Mouse (Mus musculus) forebrain, embryonic 16.5 days (tissue): ENCODE data around the gene Lhx1. TPM values are rescaled to one million over a fixed set of nuclear protein-coding genes. Genes with fewer than 3 reads are reported as not detected.

Source experiments
- ATAC-seq: fragments of 200-750 bp; cut with Nextera tagmentation; 2 replicates; pipeline ENCODE4 v1.8.0; 2017; ENCODE audit warnings: mild to moderate bottlenecking, moderate library complexity
- H3K27ac ChIP-seq: fragments of 300-500 bp; sonication (generic); 2 replicates; pipeline ENCODE4 v1.5.1; 2014; ENCODE audit warnings: low read length, control low read depth
- H3K27me3 ChIP-seq: fragments of 300-500 bp; sonication (generic); replicated peaks from 2 replicates; pipeline ENCODE4 v1.6.1; 2014; ENCODE audit warnings: low read length; ENCODE audit not compliant: control insufficient read depth, insufficient read depth
- H3K36me3 ChIP-seq: fragments of 300-500 bp; sonication (generic); 2 replicates; pipeline ENCODE4 v1.6.1; 2014; ENCODE audit not compliant: control insufficient read depth, insufficient read depth
- H3K4me1 ChIP-seq: fragments of 300-500 bp; sonication (generic); replicated peaks from 2 replicates; pipeline ENCODE4 v1.6.1; 2014; ENCODE audit warnings: low read length; ENCODE audit not compliant: control insufficient read depth, insufficient read depth
- H3K4me2 ChIP-seq: fragments of 300-500 bp; sonication (generic); 2 replicates; pipeline ENCODE4 v1.6.1; 2014; ENCODE audit warnings: mild to moderate bottlenecking, low read length, control low read depth
- H3K4me3 ChIP-seq: fragments of 300-500 bp; sonication (generic); replicated peaks from 2 replicates; pipeline ENCODE4 v1.5.1; 2014; ENCODE audit warnings: mild to moderate bottlenecking, low read length, control low read depth
- H3K9ac ChIP-seq: fragments of 300-500 bp; sonication (generic); replicated peaks from 2 replicates; pipeline ENCODE4 v1.6.1; 2014; ENCODE audit warnings: low read depth, low read length, control low read depth
- H3K9me3 ChIP-seq: fragments of 300-500 bp; sonication (generic); 2 replicates; pipeline ENCODE4 v1.6.1; 2016; ENCODE audit warnings: low read length; ENCODE audit not compliant: control insufficient read depth
- WGBS: fragments of 180-500 bp; shearing (Covaris S2); extraction: QIAGEN DNeasy Blood & Tissue Kit; methylation state at CpG from one replicate; pipeline ENCODE4 v1.1.7; 2014; 5-methylcytosine and 5-hydroxymethylcytosine counted together
- polyA plus RNA-seq: library from polyadenylated mRNA; unstranded; fragments of >200 nt; fragmentation: Nextera tagmentation; extraction: Ambion mirVana; gene quantifications from 2 replicates; pipeline ENCODE4 v1.2.1, GENCODE M21; 2015

Lhx1 gene
- polyA plus RNA-seq, result 2.7 and 3.0 TPM in 2 replicates

DNA sequence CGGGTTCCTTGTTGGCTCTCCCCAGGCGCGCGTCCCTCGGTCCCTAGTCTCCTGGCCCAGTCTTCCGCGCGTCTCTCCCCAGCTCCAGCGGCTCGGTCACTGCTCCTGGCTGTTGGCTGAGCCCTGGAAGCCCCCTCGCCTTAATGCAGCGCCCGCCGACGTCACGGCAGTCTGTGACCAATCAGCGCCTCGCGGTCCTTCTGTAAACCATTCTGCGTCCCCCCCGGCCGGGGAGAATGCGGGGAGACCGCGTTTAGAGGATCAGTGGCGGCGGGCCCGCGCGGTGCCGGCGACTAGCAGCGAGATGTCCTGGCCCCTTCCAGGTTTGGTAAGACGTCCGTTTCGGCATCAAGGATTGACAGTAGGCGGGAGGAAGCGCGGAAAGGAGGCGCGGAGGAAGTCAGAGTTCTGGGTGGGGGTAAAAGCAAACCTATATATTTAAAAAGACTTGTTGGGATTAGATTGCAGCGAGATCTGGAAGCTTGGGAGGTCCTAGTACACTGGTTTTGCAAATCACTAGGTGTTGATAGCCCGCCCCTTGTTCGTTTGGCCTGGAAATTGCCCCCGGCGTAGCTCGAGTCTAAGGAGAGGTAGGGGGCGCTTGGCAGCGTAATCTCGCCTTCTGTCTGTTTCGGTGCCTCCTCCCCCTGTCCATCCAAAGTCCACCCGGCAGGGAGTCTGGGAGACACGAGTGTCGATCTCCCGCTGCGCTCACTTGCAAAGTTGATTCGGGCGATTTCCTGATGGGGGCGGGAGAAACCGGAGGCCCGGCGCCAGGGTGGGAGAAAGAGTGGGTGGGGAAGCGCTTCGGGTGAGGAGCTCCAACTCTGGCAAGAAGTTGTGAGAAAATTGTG is at the start of gene Lhx1:
Lhx1 (minus strand) TSS at position 115 of the 854 bp plus-strand sequence.
- H3K9ac ChIP-seq, result peak within 1 kb of the TSS; percentile 5; the same call in 1 of the 2 replicates
- peak; percentile 67 for ATAC-seq
- H3K27me3 ChIP-seq, result peaks cover 68% of the 10 kb centered on the region
- H3K36me3 ChIP-seq, result no peaks in the 10 kb centered on the region
- under 1% methylated on average over 64 of the region's 64 CpGs for WGBS
- H3K4me2 ChIP-seq, result peak within 1 kb of the TSS; percentile 65
- H3K4me3 ChIP-seq, result peak within 1 kb of the TSS; percentile 42
- H3K4me1 ChIP-seq, result peaks cover 31% of the 10 kb centered on the region
- no peak within 1 kb of the TSS for H3K27ac ChIP-seq
- H3K9me3 ChIP-seq, result no peaks in the 10 kb centered on the region

DNA sequence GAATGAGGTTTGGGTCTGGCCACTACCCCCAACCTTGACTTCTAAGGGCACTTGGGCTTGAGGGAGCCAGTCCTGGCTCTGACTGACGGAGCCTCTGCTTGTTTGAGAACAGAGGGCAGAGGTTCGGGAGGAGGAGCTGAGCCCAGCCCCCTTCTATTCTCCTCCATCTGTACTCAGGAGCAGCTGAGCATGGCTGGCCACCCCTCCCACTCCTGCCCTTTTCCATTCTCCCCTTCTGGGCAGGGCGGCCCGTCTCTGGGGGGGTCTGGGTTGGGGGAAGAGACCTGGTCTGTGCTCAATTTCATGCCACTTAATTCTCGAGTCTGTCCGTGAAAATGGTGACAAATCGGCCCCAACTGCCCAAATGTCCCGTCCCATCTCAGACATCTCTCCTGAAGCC is 49.5 kb upstream of the Lhx1 start:
- 39% methylated on average over 8 of the region's 8 CpGs for WGBS

DNA sequence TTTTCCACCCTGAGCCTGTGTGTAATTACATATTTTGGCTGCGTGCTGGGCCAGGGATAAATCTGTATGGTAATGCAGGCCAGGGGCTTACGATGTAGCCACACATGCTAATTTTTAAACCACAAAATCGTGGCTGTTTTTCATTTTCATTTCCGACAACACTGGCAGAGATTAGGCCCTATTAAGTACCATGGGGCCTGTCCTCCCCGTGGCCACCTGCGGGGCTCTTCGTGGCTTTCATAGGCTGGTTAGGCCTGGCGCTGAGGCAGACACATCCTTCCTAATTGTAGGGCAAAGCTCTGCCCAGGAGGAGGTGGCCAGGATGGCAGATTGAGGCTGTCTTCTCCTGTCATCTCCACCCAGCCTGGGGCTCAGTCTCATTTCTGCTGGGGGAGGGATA is 48.3 kb upstream of the Lhx1 start:
- Histone ChIP-seq H3K4me3 (no peak overlapping the region), H3K36me3 (no peaks in the 10 kb centered on the region), H3K4me2 (no peak overlapping the region), H3K9me3 (no peaks in the 10 kb centered on the region), H3K9ac (no peak overlapping the region), H3K27me3 (peaks cover 2% of the 10 kb centered on the region; the same call in 1 of the 2 replicates), H3K27ac (no peak overlapping the region), H3K4me1 (peaks cover 26% of the 10 kb centered on the region)
- 29% methylated on average over 8 of the region's 8 CpGs for WGBS
- peak; percentile 31; the same call in 1 of the 2 replicates for ATAC-seq

More for the DNA sequence above, 49.5 kb upstream of the Lhx1 start:
- no peak overlapping the region for H3K4me3 ChIP-seq
- H3K9ac ChIP-seq, result no peak overlapping the region
- H3K9me3 ChIP-seq, result no peaks in the 10 kb centered on the region
- no peak for ATAC-seq
- no peaks in the 10 kb centered on the region for H3K36me3 ChIP-seq
- H3K4me2 ChIP-seq, result no peak overlapping the region
- H3K27ac ChIP-seq, result no peak overlapping the region
- H3K4me1 ChIP-seq, result peaks cover 23% of the 10 kb centered on the region
- peaks cover 2% of the 10 kb centered on the region; the same call in 1 of the 2 replicates for H3K27me3 ChIP-seq

DNA sequence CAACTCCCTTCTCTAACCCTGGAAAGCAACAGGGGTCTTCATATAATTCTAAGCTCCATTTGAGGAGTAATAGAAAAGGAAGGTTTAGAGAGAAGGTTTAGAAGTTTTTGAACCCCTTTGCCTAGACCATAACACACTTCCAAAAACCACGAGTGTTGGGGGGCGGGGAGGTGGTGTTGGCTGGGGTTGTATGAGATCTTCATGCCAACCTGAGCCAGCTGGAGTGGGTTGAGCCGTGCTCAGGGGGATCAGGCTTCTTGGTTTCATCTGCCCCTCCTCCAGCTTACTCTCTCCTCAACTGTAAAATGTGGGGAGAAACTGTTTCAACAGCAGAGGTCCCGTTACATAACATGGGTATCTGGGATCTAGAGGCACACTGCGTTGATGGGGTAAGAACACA is 45.5 kb upstream of the Lhx1 start:
- 48% methylated on average over 5 of the region's 5 CpGs for WGBS
- Histone ChIP-seq H3K4me2 (no peak overlapping the region), H3K27me3 (no peaks in the 10 kb centered on the region), H3K9ac (no peak overlapping the region), H3K4me3 (no peak overlapping the region), H3K27ac (no peak overlapping the region), H3K36me3 (no peaks in the 10 kb centered on the region), H3K4me1 (peaks cover 31% of the 10 kb centered on the region), H3K9me3 (no peaks in the 10 kb centered on the region)
- peak; percentile 18; the same call in 1 of the 2 replicates for ATAC-seq

DNA sequence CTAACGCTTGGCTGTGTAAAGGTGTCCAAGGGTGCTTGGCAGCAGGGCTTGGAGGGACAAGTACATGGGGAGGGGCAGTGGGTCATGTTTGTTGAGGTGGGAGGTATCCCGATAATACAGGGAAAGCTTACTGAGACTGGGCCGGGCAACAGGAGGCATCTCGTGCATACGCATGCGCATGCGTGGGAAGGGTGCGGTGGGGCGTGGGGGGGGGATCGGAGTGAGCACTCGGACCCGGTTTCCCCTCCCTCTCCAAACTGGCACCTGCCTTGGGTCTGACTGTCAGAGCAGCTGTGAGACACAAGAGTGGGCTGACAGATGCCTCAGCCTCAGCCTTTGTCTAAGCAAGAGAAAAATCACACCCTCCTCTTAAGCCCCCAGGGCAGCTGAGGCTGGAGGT is 45.1 kb upstream of the Lhx1 start:
- Histone ChIP-seq H3K27ac (no peak overlapping the region), H3K36me3 (no peaks in the 10 kb centered on the region), H3K4me2 (no peak overlapping the region), H3K4me3 (no peak overlapping the region), H3K4me1 (peaks cover 31% of the 10 kb centered on the region), H3K27me3 (no peaks in the 10 kb centered on the region), H3K9me3 (no peaks in the 10 kb centered on the region), H3K9ac (no peak overlapping the region)
- peak; percentile 41 for ATAC-seq
- 46% methylated on average over 12 of the region's 12 CpGs for WGBS

DNA sequence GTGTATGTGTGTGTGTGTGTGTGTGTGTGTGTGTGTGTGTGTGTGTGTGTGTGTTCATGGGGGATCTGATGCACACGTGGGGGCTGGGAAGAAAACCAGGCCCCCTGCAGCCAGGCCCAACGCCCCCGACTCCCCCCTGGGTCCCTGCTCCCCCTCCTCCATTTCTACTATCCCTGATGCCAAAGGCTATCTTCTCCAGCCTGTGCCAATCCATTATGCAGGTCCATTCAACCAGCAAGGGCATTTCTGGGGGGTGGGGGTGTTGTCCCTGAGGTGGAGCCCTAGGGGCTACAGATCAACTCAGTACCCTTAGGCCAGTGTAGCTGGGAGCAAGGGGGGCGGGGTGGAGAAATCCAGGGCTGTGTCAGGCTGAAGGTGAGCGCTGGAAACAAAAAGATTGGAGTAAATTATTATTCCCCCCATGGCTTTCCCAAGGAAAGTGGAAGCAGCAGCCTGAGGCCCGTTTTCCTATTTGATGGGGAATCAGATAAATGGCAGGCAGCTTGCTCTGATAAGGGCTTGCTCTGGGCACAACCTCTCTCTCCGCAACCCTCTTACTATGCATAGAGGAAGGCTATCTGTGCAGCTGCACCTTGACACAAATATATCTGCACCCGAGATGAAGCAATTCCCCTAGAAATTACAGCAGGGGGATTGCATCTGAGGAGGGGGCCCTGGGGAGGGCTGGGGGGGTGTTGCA is 43.9 kb upstream of the Lhx1 start:
- Histone ChIP-seq H3K27me3 (no peaks in the 10 kb centered on the region), H3K9me3 (no peaks in the 10 kb centered on the region), H3K4me1 (peaks cover 28% of the 10 kb centered on the region), H3K4me3 (no peak overlapping the region), H3K27ac (no peak overlapping the region), H3K36me3 (no peaks in the 10 kb centered on the region), H3K4me2 (no peak overlapping the region), H3K9ac (no peak overlapping the region)
- 62% methylated on average over 8 of the region's 8 CpGs for WGBS
- ATAC-seq, result no peak

DNA sequence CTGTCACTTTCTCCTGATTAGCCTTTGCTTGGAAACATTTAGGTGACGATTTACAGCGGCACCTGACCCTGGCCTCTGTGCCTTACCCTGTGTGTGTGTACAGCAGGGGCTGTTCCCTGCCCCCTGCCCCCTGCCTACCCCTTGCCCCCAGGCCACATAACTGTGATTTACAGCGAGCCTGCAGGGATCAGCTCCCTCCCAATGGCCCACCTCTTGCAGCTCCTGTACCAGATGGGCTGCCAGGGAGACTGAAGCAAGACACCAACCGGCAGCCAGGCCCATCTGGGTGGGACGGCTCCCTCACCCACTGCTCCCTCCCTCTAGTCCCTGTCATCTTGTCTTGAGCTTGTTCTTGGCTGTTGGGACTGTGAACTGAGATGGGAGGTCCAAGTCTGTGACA is 43.1 kb upstream of the Lhx1 start:
- no peak overlapping the region for H3K4me2 ChIP-seq

DNA sequence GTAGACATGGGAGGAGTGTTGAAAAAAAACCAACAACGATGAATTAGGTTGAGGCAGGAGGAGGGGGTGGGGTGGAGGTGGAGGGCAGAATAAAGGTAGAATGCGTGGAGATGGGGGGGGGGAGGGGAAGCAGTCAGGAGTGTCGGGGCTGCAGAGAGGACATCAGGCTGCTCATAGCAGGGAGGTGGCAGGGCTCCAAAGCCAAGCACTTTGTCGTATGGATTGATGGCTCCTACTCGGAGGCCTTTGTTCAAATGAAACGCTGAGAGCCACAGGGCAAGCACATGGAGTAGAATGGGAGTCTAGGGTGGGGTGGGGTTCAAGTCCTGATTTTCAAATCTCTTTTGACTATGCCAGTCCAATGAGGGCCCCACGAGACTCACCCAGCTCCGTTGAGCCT is 41.4 kb upstream of the Lhx1 start:
- no peak for ATAC-seq
- Histone ChIP-seq H3K4me1 (peaks cover 34% of the 10 kb centered on the region), H3K4me3 (no peak overlapping the region), H3K9me3 (no peaks in the 10 kb centered on the region), H3K36me3 (no peaks in the 10 kb centered on the region), H3K27ac (no peak overlapping the region), H3K4me2 (no peak overlapping the region), H3K27me3 (no peaks in the 10 kb centered on the region), H3K9ac (no peak overlapping the region)
- WGBS, result 23% methylated on average over 8 of the region's 8 CpGs

More for the DNA sequence above, 43.1 kb upstream of the Lhx1 start:
- Histone ChIP-seq H3K27ac (peak overlapping the region; percentile 38; the same call in 1 of the 2 replicates), H3K36me3 (no peaks in the 10 kb centered on the region), H3K4me1 (peaks cover 25% of the 10 kb centered on the region), H3K9ac (no peak overlapping the region), H3K4me3 (no peak overlapping the region), H3K9me3 (no peaks in the 10 kb centered on the region), H3K27me3 (no peaks in the 10 kb centered on the region)
- 36% methylated on average over 5 of the region's 5 CpGs for WGBS
- ATAC-seq, result peak; percentile 75

DNA sequence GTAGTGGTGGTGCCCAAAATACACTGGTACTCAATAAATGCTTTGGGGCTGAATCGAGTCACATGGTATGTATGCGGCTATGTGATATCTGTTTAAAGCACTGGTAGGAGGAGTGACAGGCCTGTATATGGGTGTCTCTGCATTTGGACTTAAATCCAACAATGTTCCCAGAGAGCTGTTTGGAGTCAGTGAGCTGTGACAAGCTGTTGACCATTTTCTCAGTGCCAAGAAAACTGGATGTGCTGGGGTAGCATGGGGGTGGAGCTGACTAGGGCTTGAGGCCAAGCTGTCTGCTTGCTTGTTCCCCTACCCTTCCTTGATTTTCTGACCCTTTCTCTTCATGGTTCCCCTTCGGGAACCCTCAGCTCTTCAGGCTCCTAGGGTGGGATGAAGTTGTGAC is 39.9 kb upstream of the Lhx1 start:
- H3K27ac ChIP-seq, result no peak overlapping the region
- H3K27me3 ChIP-seq, result no peaks in the 10 kb centered on the region
- no peak for ATAC-seq
- H3K4me3 ChIP-seq, result no peak overlapping the region
- no peaks in the 10 kb centered on the region for H3K36me3 ChIP-seq
- H3K9ac ChIP-seq, result no peak overlapping the region
- H3K9me3 ChIP-seq, result no peaks in the 10 kb centered on the region
- H3K4me2 ChIP-seq, result no peak overlapping the region
- H3K4me1 ChIP-seq, result peaks cover 29% of the 10 kb centered on the region
- 81% methylated on average over 3 of the region's 3 CpGs for WGBS
